Mouse (Mus musculus) heart, embryonic 10.5 days (tissue): ENCODE data around the gene Lin7b. TPM values are rescaled to one million over a fixed set of nuclear protein-coding genes. Genes with fewer than 3 reads are reported as not detected.
A peak's percentile ranks its signal among the peaks of the same experiment; 100 is the strongest.

Source experiments
- DNase-seq: peaks from one replicate; pipeline ENCODE4 v3.0.0-alpha.2; 2017; ENCODE audit warnings: low spot score
- H3K27ac ChIP-seq: fragments of 300-500 bp; sonication (generic); 2 replicates; pipeline ENCODE4 v1.5.1; 2016; ENCODE audit warnings: mild to moderate bottlenecking
- H3K27me3 ChIP-seq: fragments of 300-500 bp; sonication (generic); 2 replicates; pipeline ENCODE4 v1.6.1; 2016; ENCODE audit warnings: mild to moderate bottlenecking; ENCODE audit not compliant: poor library complexity, insufficient read depth, severe bottlenecking
- H3K36me3 ChIP-seq: fragments of 300-500 bp; sonication (generic); 2 replicates; pipeline ENCODE4 v1.6.1; 2016; ENCODE audit warnings: mild to moderate bottlenecking, moderate library complexity
- H3K4me1 ChIP-seq: fragments of 300-500 bp; sonication (generic); 2 replicates; pipeline ENCODE4 v1.6.1; 2016; ENCODE audit warnings: mild to moderate bottlenecking
- H3K4me3 ChIP-seq: fragments of 300-500 bp; sonication (generic); 2 replicates; pipeline ENCODE4 v1.5.1; 2016; ENCODE audit warnings: mild to moderate bottlenecking, moderate library complexity
- H3K9me3 ChIP-seq: fragments of 300-500 bp; sonication (generic); 2 replicates; pipeline ENCODE4 v1.6.1; 2016; ENCODE audit warnings: mild to moderate bottlenecking, moderate library complexity
- WGBS: fragments of 180-500 bp; shearing (Covaris S2); methylation state at CpG from one replicate; pipeline ENCODE4 v1.1.7; 2016; 5-methylcytosine and 5-hydroxymethylcytosine counted together
- polyA plus RNA-seq: library from polyadenylated mRNA; unstranded; fragments of >200 nt; fragmentation: Nextera tagmentation; extraction: Ambion mirVana; gene quantifications from 2 replicates; pipeline ENCODE4 v1.2.1, GENCODE M21; 2016

The Lin7b gene
- polyA plus RNA-seq, 1 experiment from 2014 or later = 0.59 TPM

GRCm38 (mm10) chr7:45336319-45336718 is 34.1 kb downstream of the Lin7b start:
- Histone ChIP-seq H3K9me3 (no peaks in the 10 kb centered on the region), H3K4me1 (peaks cover 97% of the 10 kb centered on the region), H3K36me3 (no peaks in the 10 kb centered on the region), H3K27me3 (0 out of 2 replicates have a peak, but pooled peaks cover 16% of the 10 kb centered on the region), H3K4me3 (peak overlapping the region; percentile 64; the same call in 1 of the 2 replicates), H3K27ac (no peak overlapping the region; the same call in 1 of the 2 replicates)
- DNase-seq = no peak
- 93% methylated on average over 4 of the region's 4 CpGs for WGBS

- peak within 1 kb of the TSS; percentile 88 for H3K27ac ChIP-seq
- H3K36me3 ChIP-seq = no peaks in the 10 kb centered on the region
- H3K4me1 ChIP-seq = peaks cover 97% of the 10 kb centered on the region
- DNase-seq = no peak
- 0 out of 2 replicates have a peak, but pooled peaks cover 16% of the 10 kb centered on the region for H3K27me3 ChIP-seq
- H3K9me3 ChIP-seq = no peaks in the 10 kb centered on the region
- peak within 1 kb of the TSS; percentile 69 for H3K4me3 ChIP-seq
- WGBS = 19% methylated on average over 5 of the region's 5 CpGs
These were observed 35.3 kb downstream of the Lin7b start, which contains the start of gene Hrc for GRCm38 (mm10) chr7:45335056-45335455. Gene Hrc, plus strand, starts transcription at chr7:45335290.

GRCm38 (mm10) chr7:45334605-45335004 is 35.8 kb downstream of the Lin7b start:
- DNase-seq = no peak
- Histone ChIP-seq H3K27ac (peak overlapping the region; percentile 88), H3K4me3 (peak overlapping the region; percentile 69), H3K36me3 (no peaks in the 10 kb centered on the region), H3K4me1 (peaks cover 93% of the 10 kb centered on the region), H3K27me3 (0 out of 2 replicates have a peak, but pooled peaks cover 16% of the 10 kb centered on the region), H3K9me3 (no peaks in the 10 kb centered on the region)
- WGBS = 15% methylated on average over 3 of the region's 3 CpGs

- peak within 1 kb of the TSS; percentile 88 for H3K27ac ChIP-seq
- peak within 1 kb of the TSS; percentile 69 for H3K4me3 ChIP-seq
- WGBS = under 1% methylated on average over 38 of the region's 38 CpGs
- DNase-seq = peak; percentile 91
- H3K4me1 ChIP-seq = peaks cover 89% of the 10 kb centered on the region
- H3K27me3 ChIP-seq = 0 out of 2 replicates have a peak, but pooled peaks cover 14% of the 10 kb centered on the region
- no peaks in the 10 kb centered on the region for H3K36me3 ChIP-seq
- no peaks in the 10 kb centered on the region for H3K9me3 ChIP-seq
These were observed 36.9 kb downstream of the Lin7b start, which contains the start of gene Trpm4 for GRCm38 (mm10) chr7:45333431-45333982. Gene Trpm4, minus strand, starts transcription at chr7:45333780.

- no peaks in the 10 kb centered on the region for H3K9me3 ChIP-seq
- H3K4me3 ChIP-seq = peak overlapping the region; percentile 69
- DNase-seq = peak; percentile 88
- 0 out of 2 replicates have a peak, but pooled peaks cover 8% of the 10 kb centered on the region for H3K27me3 ChIP-seq
- H3K36me3 ChIP-seq = no peaks in the 10 kb centered on the region
- 2% methylated on average over 22 of the region's 22 CpGs for WGBS
- peaks cover 83% of the 10 kb centered on the region for H3K4me1 ChIP-seq
- peak overlapping the region; percentile 88 for H3K27ac ChIP-seq
These were observed 37.5 kb downstream of the Lin7b start for GRCm38 (mm10) chr7:45332685-45333425.

- H3K9me3 ChIP-seq = no peaks in the 10 kb centered on the region
- H3K4me3 ChIP-seq = 0 out of 2 replicates have a peak overlapping the region, but pooled peaks have one; percentile 0
- H3K4me1 ChIP-seq = peaks cover 78% of the 10 kb centered on the region
- no peaks in the 10 kb centered on the region for H3K27me3 ChIP-seq
- H3K36me3 ChIP-seq = peaks cover 9% of the 10 kb centered on the region
- H3K27ac ChIP-seq = no peak overlapping the region
- no peak for DNase-seq
- WGBS = 66% methylated on average over 6 of the region's 6 CpGs
These were observed 38.9 kb downstream of the Lin7b start for GRCm38 (mm10) chr7:45331502-45331901.

GRCm38 (mm10) chr7:45328841-45329475 is 41.4 kb downstream of the Lin7b start:
- Histone ChIP-seq H3K9me3 (no peaks in the 10 kb centered on the region), H3K27ac (peak overlapping the region; percentile 79), H3K27me3 (no peaks in the 10 kb centered on the region), H3K4me1 (peaks cover 53% of the 10 kb centered on the region), H3K4me3 (no peak overlapping the region; the same call in 1 of the 2 replicates), H3K36me3 (peaks cover 28% of the 10 kb centered on the region)
- 67% methylated on average over 13 of the region's 13 CpGs for WGBS
- no peak for DNase-seq

- H3K4me1 ChIP-seq = peaks cover 23% of the 10 kb centered on the region
- H3K4me3 ChIP-seq = no peak overlapping the region
- peaks cover 58% of the 10 kb centered on the region for H3K36me3 ChIP-seq
- H3K27ac ChIP-seq = no peak overlapping the region
- H3K9me3 ChIP-seq = no peaks in the 10 kb centered on the region
- no peak for DNase-seq
- H3K27me3 ChIP-seq = no peaks in the 10 kb centered on the region
These were observed 44.6 kb downstream of the Lin7b start for GRCm38 (mm10) chr7:45325800-45326199.

- Histone ChIP-seq H3K27me3 (no peaks in the 10 kb centered on the region), H3K4me1 (peaks cover 8% of the 10 kb centered on the region), H3K36me3 (peaks cover 80% of the 10 kb centered on the region), H3K4me3 (no peak overlapping the region), H3K27ac (no peak overlapping the region), H3K9me3 (no peaks in the 10 kb centered on the region)
- no peak for DNase-seq
- WGBS = 91% methylated on average over 5 of the region's 5 CpGs
These were observed 47.3 kb downstream of the Lin7b start for GRCm38 (mm10) chr7:45323069-45323468.

- Histone ChIP-seq H3K27ac (no peak overlapping the region), H3K9me3 (no peaks in the 10 kb centered on the region), H3K4me3 (no peak overlapping the region), H3K27me3 (no peaks in the 10 kb centered on the region), H3K4me1 (peaks cover 4% of the 10 kb centered on the region), H3K36me3 (peaks cover 87% of the 10 kb centered on the region)
- DNase-seq = no peak
- WGBS = 79% methylated on average over 4 of the region's 4 CpGs
These were observed 48.1 kb downstream of the Lin7b start for GRCm38 (mm10) chr7:45322245-45322644.
